Mouse (Mus musculus): ENCODE measurements around the gene Ttc28. TPM values are rescaled to one million over a fixed set of nuclear protein-coding genes. Genes with fewer than 3 reads are reported as not detected.
A peak's percentile ranks its signal among the peaks of the same experiment; 100 is the strongest.

Gene Ttc28
- polyA plus RNA-seq, 1 experiment from 2014 or later: 28.2 TPM

DNA sequence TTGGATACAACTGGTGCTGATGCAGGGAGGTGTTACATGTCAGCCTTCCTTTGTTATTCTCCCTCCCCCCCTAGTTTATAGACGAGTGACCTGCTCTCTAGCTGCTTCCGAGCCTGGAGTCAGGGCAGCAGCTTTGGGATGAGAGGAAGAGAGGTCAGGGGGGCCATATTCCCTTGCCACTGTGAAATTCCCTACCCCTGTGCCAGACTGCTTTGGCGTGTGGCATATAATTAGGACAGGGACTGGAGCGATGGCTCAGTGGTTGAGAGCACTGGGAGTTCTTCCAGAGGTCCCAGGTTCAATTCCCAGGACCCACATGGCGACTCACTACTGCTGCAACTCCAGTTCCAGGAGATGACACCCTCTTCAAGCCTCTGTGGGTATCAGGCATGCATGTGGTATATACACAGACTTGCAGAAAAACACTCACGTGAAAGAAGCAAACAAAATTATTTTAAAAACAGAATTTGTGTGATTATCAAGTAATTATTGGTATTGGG lies 180.7 kb downstream of the Ttc28 start:
- no peaks in the 10 kb centered on the region for H3K27me3 ChIP-seq
- no peak overlapping the region for H3K4me2 ChIP-seq (replicated peaks)
- H3K9ac ChIP-seq: no peak overlapping the region
- no peak overlapping the region for H3K27ac ChIP-seq
- H3K36me3 ChIP-seq: no peaks in the 10 kb centered on the region
- H3K9me3 ChIP-seq (replicated peaks): no peaks in the 10 kb centered on the region
- 66% methylated on average over 6 of the region's 6 CpGs for WGBS
- H3K4me3 ChIP-seq: no peak overlapping the region
- H3K4me1 ChIP-seq: peaks cover 46% of the 10 kb centered on the region
- ATAC-seq (ENCODE audit: low FRiP score): no peak

DNA sequence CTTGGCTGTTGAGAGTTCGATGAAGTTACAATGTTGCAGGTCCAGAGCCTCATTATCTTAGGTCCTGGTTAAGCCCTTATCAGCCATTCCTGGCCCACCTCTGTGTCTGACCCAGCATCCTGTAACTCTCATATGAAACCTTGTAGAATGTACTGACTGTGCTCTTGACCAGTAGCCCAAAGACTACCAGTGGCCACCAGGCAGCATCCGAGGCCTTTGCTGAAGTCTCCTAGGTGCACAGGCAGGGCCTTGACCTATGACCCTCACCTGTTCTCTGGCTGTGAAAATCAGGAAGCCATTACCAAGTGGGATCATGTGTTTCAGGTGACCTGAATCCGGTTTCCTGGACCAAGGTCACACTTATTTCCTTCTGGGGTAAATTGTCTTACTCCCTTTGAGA lies 183.6 kb downstream of the Ttc28 start:
- H3K4me3 ChIP-seq: no peak overlapping the region
- peaks cover 28% of the 10 kb centered on the region for H3K4me1 ChIP-seq
- no peaks in the 10 kb centered on the region for H3K27me3 ChIP-seq
- H3K4me2 ChIP-seq (replicated peaks): no peak overlapping the region
- no peak overlapping the region for H3K9ac ChIP-seq
- WGBS: 81% methylated on average over 3 of the region's 3 CpGs
- H3K27ac ChIP-seq: no peak overlapping the region
- ATAC-seq (ENCODE audit: low FRiP score): no peak
- H3K9me3 ChIP-seq (replicated peaks): no peaks in the 10 kb centered on the region
- no peaks in the 10 kb centered on the region for H3K36me3 ChIP-seq

DNA sequence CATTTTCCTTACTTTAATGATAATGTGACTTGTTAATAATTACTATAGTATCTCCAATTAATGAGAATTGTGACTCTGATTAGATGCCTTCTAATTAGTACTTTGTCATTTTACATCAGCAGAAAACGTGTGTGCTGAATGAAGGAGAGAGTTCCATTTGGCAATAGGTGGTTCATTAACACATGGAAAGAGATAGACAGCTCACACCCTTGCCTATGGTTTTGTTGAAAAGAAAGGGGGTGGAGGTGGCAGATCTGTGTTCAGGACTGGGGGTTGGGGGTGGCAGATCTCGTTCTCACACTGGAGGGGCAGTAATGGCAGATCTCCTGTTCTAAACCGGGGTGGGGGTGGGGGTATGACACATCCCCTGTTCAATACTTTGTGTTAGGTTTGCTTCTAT lies 184.4 kb downstream of the Ttc28 start:
- H3K27ac ChIP-seq: no peak overlapping the region
- WGBS: 69% methylated on average over 3 of the region's 3 CpGs

DNA sequence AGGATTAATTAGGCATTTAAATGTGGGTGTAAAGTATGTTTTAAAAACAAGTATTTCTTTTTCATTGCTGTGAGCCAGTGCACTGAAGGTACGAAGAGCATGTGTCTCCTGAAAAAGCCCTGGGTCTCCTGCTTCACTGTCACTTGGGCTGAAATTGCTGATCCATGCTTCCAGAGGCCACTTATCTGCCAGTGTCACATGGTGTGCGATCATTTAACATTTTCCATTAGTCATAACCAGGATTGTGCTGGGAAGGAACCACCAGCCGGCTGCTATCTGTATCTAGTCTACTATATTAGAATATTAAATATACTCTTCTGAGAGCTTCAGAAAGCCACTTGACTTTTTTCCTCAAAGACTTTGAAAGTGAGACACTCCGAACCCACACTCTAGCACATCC lies 186.2 kb downstream of the Ttc28 start:
- H3K27ac ChIP-seq: no peak overlapping the region
- H3K4me3 ChIP-seq: no peak overlapping the region
- no peak for ATAC-seq (ENCODE audit: low FRiP score)
- no peaks in the 10 kb centered on the region for H3K9me3 ChIP-seq (replicated peaks)
- 80% methylated on average over 4 of the region's 4 CpGs for WGBS
- H3K36me3 ChIP-seq: no peaks in the 10 kb centered on the region
- peaks cover 14% of the 10 kb centered on the region for H3K4me1 ChIP-seq
- H3K9ac ChIP-seq: no peak overlapping the region
- no peaks in the 10 kb centered on the region for H3K27me3 ChIP-seq
- no peak overlapping the region for H3K4me2 ChIP-seq (replicated peaks)

More for the DNA sequence above, 184.4 kb downstream of the Ttc28 start:
- Histone ChIP-seq H3K4me1 (peaks cover 19% of the 10 kb centered on the region), H3K27me3 (no peaks in the 10 kb centered on the region), H3K9ac (no peak overlapping the region), H3K36me3 (no peaks in the 10 kb centered on the region), H3K4me2 (replicated peaks) (no peak overlapping the region), H3K4me3 (no peak overlapping the region), H3K9me3 (replicated peaks) (no peaks in the 10 kb centered on the region)
- no peak for ATAC-seq (ENCODE audit: low FRiP score)

DNA sequence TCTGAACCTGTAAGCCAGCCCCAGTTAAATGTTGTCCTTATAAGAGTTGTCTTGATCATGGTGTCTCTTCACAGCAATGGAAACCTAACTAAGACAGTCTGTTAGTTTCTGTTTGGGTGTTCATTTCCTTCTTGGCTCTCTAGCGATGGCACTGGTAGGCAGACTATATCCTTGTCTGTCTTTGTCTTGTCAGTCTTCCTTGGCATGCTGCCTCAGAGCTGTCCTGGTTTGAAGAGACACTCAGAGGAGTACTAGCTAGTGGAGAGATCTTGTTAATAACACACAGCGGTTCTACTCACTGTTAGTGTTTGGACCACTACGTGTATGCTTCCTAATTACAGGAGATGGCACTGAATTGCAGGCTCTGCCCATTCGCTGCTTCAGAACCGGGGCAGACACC lies 189.9 kb downstream of the Ttc28 start:
- H3K4me3 ChIP-seq: no peak overlapping the region
- peaks cover 31% of the 10 kb centered on the region for H3K4me1 ChIP-seq
- no peak for ATAC-seq (ENCODE audit: low FRiP score)
- H3K27me3 ChIP-seq: no peaks in the 10 kb centered on the region
- no peak overlapping the region for H3K9ac ChIP-seq
- H3K4me2 ChIP-seq (replicated peaks): no peak overlapping the region
- no peaks in the 10 kb centered on the region for H3K36me3 ChIP-seq
- 93% methylated on average over 5 of the region's 5 CpGs for WGBS
- H3K27ac ChIP-seq: no peak overlapping the region
- no peaks in the 10 kb centered on the region for H3K9me3 ChIP-seq (replicated peaks)

DNA sequence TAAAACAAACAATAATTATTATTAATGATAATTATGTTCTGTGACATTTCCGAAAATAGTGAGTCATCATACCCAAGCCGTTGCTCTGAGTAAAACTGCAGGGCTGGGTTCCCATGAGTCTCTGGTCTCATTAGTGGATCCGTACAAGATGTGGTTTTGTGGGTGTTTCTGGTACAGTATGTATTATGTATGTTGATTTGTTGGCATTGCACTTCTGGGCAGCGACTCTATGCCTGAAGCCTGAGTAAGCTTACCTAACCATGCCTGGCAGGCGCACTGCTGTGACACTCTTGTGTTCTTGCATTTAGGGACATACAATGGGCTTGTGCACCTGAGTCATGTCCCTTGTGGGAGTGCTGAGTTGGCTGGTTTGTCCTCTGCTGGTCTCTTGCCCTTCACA lies 190.3 kb downstream of the Ttc28 start:
- H3K4me1 ChIP-seq: peaks cover 29% of the 10 kb centered on the region

DNA sequence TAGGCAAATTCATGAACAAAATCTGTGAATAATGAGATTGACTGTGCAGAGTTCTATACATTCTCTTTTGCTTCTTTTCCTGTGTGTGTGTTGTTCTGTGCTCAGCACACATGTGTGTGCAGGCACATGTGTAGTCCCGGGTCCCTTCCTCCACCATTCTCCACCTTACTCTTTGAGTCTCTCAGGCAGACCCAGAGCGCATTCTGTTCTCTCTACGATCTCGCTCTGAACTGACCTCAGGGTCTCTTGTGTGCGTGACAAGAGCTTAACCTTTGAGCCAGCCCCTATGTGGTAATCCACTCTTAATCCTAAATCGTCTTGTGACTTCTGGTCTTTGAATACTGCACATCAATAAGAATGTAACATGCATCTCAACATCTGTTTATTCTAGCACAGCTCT lies 190.8 kb downstream of the Ttc28 start:
- Histone ChIP-seq H3K9ac (no peak overlapping the region), H3K9me3 (replicated peaks) (no peaks in the 10 kb centered on the region), H3K4me3 (no peak overlapping the region), H3K36me3 (no peaks in the 10 kb centered on the region), H3K4me1 (peaks cover 31% of the 10 kb centered on the region), H3K27me3 (no peaks in the 10 kb centered on the region), H3K4me2 (replicated peaks) (no peak overlapping the region), H3K27ac (no peak overlapping the region)
- WGBS: 79% methylated on average over 6 of the region's 6 CpGs
- no peak for ATAC-seq (ENCODE audit: low FRiP score)

More for the DNA sequence above, 190.3 kb downstream of the Ttc28 start:
- no peak overlapping the region for H3K9ac ChIP-seq
- H3K9me3 ChIP-seq (replicated peaks): no peaks in the 10 kb centered on the region
- H3K27ac ChIP-seq: no peak overlapping the region
- no peak for ATAC-seq (ENCODE audit: low FRiP score)
- no peak overlapping the region for H3K4me3 ChIP-seq
- no peaks in the 10 kb centered on the region for H3K36me3 ChIP-seq
- H3K4me2 ChIP-seq (replicated peaks): no peak overlapping the region
- 90% methylated on average over 5 of the region's 5 CpGs for WGBS
- H3K27me3 ChIP-seq: no peaks in the 10 kb centered on the region

DNA sequence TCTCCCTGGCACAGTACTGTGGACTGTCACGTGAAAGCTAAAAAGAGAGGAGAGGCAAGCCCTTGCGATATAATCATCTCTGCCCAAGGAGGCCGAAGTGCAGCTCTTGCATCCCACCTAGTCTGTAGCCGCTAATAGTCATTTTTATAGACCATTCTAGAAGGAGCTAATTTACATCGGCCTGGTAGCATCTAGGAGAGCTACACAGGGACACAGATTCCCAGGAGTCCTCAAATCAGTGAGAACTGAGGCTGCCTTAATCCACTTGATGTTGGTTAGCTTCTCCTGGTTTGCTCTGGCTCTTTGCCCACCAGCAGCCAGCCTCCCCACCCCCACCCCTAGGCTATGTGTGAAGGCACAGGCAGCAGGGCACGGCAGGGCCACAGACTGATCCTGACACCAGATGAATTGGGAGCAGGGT lies 193.7 kb downstream of the Ttc28 start:
- H3K9ac ChIP-seq: no peak overlapping the region
- ATAC-seq (ENCODE audit: low FRiP score): 0 out of 2 replicates have a peak, but pooled peaks have one; percentile 64

DNA sequence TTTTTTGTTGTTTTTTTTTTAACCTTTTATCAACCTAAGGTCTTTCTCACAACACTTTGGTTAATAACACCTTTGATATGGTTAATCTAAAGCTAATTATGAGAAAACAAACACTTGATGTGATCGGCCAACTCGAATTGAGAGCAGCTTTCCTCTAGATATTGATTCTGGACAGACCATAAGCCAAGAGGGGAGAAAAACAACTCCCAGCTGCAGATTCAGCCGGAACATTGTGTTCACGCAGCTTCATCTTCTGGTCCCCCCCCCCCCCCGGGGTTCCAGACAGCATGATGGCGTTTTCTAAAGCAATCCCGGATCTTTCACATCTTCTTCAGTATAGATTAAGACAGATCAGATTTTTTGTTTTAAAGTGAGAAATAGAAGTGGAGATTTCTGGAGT lies 194.4 kb downstream of the Ttc28 start:
- H3K9ac ChIP-seq: no peak overlapping the region
- no peaks in the 10 kb centered on the region for H3K27me3 ChIP-seq
- no peaks in the 10 kb centered on the region for H3K36me3 ChIP-seq
- peaks cover 31% of the 10 kb centered on the region for H3K4me1 ChIP-seq
- no peak overlapping the region for H3K4me2 ChIP-seq (replicated peaks)
- H3K27ac ChIP-seq: no peak overlapping the region
- H3K9me3 ChIP-seq (replicated peaks): no peaks in the 10 kb centered on the region
- no peak for ATAC-seq (ENCODE audit: low FRiP score)
- WGBS: 40% methylated on average over 7 of the region's 7 CpGs
- H3K4me3 ChIP-seq: no peak overlapping the region

More for the DNA sequence above, 193.7 kb downstream of the Ttc28 start:
- Histone ChIP-seq H3K27ac (peak overlapping the region; percentile 44), H3K9me3 (replicated peaks) (no peaks in the 10 kb centered on the region), H3K4me2 (replicated peaks) (no peak overlapping the region), H3K27me3 (no peaks in the 10 kb centered on the region), H3K36me3 (no peaks in the 10 kb centered on the region), H3K4me1 (peaks cover 31% of the 10 kb centered on the region), H3K4me3 (no peak overlapping the region)
- WGBS: 57% methylated on average over 6 of the region's 6 CpGs

DNA sequence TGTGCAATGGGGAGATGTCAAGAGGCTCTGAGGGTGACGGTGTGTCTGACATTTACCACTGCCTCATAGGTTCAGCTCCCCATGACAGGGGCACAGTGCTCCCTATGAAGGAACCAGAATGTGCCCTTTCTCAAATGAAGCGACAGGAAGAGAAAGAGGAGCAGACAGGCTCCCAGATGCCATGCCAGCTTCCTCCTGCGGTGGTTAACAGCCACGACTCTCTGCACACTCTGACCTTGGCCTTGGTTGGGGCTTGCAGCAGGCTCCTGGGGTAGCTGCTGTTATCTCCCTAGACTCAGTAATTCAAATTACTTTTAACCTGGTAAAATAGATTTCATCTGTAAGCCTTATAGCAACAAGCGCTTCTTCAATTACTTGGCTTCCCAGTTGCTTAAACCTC lies 196.2 kb downstream of the Ttc28 start:
- Histone ChIP-seq H3K9ac (no peak overlapping the region), H3K4me3 (no peak overlapping the region), H3K9me3 (replicated peaks) (no peaks in the 10 kb centered on the region), H3K27ac (no peak overlapping the region), H3K36me3 (no peaks in the 10 kb centered on the region), H3K4me2 (replicated peaks) (no peak overlapping the region), H3K27me3 (no peaks in the 10 kb centered on the region), H3K4me1 (peaks cover 31% of the 10 kb centered on the region)
- 74% methylated on average over 5 of the region's 5 CpGs for WGBS
- ATAC-seq (ENCODE audit: low FRiP score): no peak

DNA sequence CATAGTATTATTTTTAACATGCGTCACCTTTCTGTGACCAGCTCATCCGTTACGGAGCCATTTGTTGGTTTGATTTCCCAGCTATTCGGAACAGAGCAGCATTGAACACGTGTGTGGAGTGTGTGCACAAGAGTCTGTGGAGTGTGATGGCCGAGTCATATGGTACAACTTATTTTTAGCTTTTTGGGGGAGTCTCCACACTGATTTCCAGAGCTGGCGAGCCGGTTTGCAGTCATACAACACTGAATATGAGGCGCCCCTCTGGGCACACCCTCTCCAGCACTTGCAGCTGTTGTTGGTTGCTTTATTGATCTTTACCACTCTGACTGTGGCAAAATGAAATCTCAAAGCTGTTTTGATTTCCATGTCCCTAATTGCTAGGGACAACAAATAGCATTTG lies 197.7 kb downstream of the Ttc28 start:
- Histone ChIP-seq H3K27ac (no peak overlapping the region), H3K36me3 (no peaks in the 10 kb centered on the region), H3K4me3 (no peak overlapping the region), H3K27me3 (no peaks in the 10 kb centered on the region), H3K4me1 (peaks cover 31% of the 10 kb centered on the region), H3K9ac (no peak overlapping the region), H3K4me2 (replicated peaks) (no peak overlapping the region), H3K9me3 (replicated peaks) (no peaks in the 10 kb centered on the region)
- no peak for ATAC-seq (ENCODE audit: low FRiP score)
- WGBS: 86% methylated on average over 9 of the region's 9 CpGs

DNA sequence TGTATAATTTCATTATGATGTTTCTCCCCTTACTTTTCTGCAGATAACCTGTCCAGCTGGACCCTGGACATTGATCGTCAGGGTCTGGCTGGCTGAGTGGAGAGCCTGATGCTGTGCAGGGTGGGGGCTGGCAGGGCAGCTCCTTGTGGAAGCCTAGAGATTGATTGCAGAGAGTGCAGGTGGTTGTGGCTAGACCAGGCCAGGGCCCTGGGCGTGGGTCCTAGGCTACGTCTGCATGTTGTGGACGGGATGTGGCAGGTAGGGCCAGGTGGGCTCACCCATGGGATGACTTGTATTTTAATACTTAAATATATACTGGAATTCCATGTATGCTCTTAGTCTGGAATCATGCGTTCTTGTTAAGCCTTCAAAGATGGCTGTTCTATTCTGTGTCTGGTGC lies 201.0 kb downstream of the Ttc28 start:
- no peaks in the 10 kb centered on the region for H3K27me3 ChIP-seq
- no peaks in the 10 kb centered on the region for H3K36me3 ChIP-seq
- H3K4me2 ChIP-seq (replicated peaks): no peak overlapping the region
- H3K4me3 ChIP-seq: no peak overlapping the region
- H3K27ac ChIP-seq: no peak overlapping the region
- ATAC-seq (ENCODE audit: low FRiP score): no peak
- no peaks in the 10 kb centered on the region for H3K9me3 ChIP-seq (replicated peaks)
- H3K9ac ChIP-seq: no peak overlapping the region
- WGBS: 81% methylated on average over 5 of the region's 5 CpGs
- H3K4me1 ChIP-seq: peaks cover 6% of the 10 kb centered on the region; the same call in 1 of the 2 replicates

DNA sequence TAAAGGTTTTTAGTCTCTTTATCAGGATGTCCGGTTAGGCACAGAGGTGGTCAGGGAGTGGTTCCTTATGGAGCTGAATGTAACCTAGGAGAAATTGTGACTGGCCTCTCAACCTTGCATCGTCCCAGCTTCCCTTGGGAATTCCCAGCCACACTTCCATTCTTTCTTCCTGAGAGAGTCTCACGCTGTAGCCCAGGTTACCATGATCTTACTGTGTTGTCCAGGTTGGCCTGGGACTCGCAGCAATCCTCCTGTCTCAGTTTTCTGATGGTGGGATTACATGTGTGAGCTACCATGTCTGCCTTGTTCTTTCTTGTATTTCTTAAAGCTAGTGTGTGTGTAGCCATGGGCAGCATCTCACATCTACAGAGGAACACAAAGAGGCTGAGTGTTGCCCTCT lies 206.2 kb downstream of the Ttc28 start:
- Histone ChIP-seq H3K27me3 (no peaks in the 10 kb centered on the region), H3K27ac (no peak overlapping the region), H3K36me3 (peaks cover 10% of the 10 kb centered on the region; the same call in 1 of the 2 replicates), H3K4me3 (no peak overlapping the region), H3K4me2 (replicated peaks) (no peak overlapping the region), H3K9ac (no peak overlapping the region), H3K9me3 (replicated peaks) (no peaks in the 10 kb centered on the region), H3K4me1 (no peaks in the 10 kb centered on the region)
- ATAC-seq (ENCODE audit: low FRiP score): no peak
- WGBS: 91% methylated on average over 4 of the region's 4 CpGs

Data from hindbrain, embryonic 12.5 days (tissue).